Mouse (Mus musculus) limb, embryonic 14.5 days (tissue): ENCODE data around the gene Btf3l4. TPM values are rescaled to one million over a fixed set of nuclear protein-coding genes. Genes with fewer than 3 reads are reported as not detected.
A peak's percentile ranks its signal among the peaks of the same experiment; 100 is the strongest.

Source experiments
- ATAC-seq: fragments of 200-750 bp; cut with Nextera tagmentation; 2 replicates; pipeline ENCODE4 v1.8.0; 2017; ENCODE audit warnings: low read depth, moderate number of reproducible peaks, moderate TSS enrichment; ENCODE audit not compliant: low FRiP score
- DNase-seq: peaks from one replicate; pipeline ENCODE4 v3.0.0-alpha.2; 2015; ENCODE audit warnings: low spot score
- H3K27ac ChIP-seq: fragments of 300-500 bp; sonication (generic); replicated peaks from 2 replicates; pipeline ENCODE4 v1.5.1; 2014; ENCODE audit warnings: low read depth, mild to moderate bottlenecking, low read length, moderate library complexity, mixed read lengths
- H3K27me3 ChIP-seq: fragments of 300-500 bp; sonication (generic); 2 replicates; pipeline ENCODE4 v1.6.1; 2014; ENCODE audit warnings: low read length, mixed read lengths; ENCODE audit not compliant: control insufficient read depth, insufficient read depth
- H3K36me3 ChIP-seq: fragments of 300-500 bp; sonication (generic); 2 replicates; pipeline ENCODE4 v1.6.1; 2014; ENCODE audit warnings: mild to moderate bottlenecking, low read length, moderate library complexity, mixed read lengths; ENCODE audit not compliant: control insufficient read depth, insufficient read depth
- H3K4me1 ChIP-seq: fragments of 300-500 bp; sonication (generic); 2 replicates; pipeline ENCODE4 v1.6.1; 2014; ENCODE audit warnings: antibody characterized with exemption, low read length, mixed read lengths; ENCODE audit not compliant: control insufficient read depth, insufficient read depth
- H3K4me2 ChIP-seq: fragments of 300-500 bp; sonication (generic); replicated peaks from 2 replicates; pipeline ENCODE4 v1.6.1; 2014; ENCODE audit warnings: low read depth, mild to moderate bottlenecking, low read length, moderate library complexity; ENCODE audit not compliant: severe bottlenecking
- H3K4me3 ChIP-seq: fragments of 300-500 bp; sonication (generic); replicated peaks from 2 replicates; pipeline ENCODE4 v1.5.1; 2014; ENCODE audit warnings: low read length
- H3K9ac ChIP-seq: fragments of 300-500 bp; sonication (generic); 2 replicates; pipeline ENCODE4 v1.6.1; 2014; ENCODE audit warnings: mild to moderate bottlenecking, low read depth, low read length, moderate library complexity; ENCODE audit not compliant: severe bottlenecking
- H3K9me3 ChIP-seq: fragments of 300-500 bp; sonication (generic); 2 replicates; pipeline ENCODE4 v1.6.1; 2016; ENCODE audit warnings: low read length; ENCODE audit not compliant: control insufficient read depth
- POLR2A ChIP-seq: fragments of 200-500 bp; IDR thresholded peaks from 2 replicates; pipeline ENCODE4 v1.8.0; 2012; ENCODE audit warnings: inconsistent platforms, mild to moderate bottlenecking, moderate library complexity, borderline replicate concordance; ENCODE audit not compliant: insufficient read depth, insufficient read length; ENCODE audit errors: extremely low read depth
- WGBS: fragments of 180-500 bp; shearing (Covaris S2); extraction: QIAGEN DNeasy Blood & Tissue Kit; methylation state at CpG from one replicate; pipeline ENCODE4 v1.1.7; 2014; 5-methylcytosine and 5-hydroxymethylcytosine counted together
- polyA plus RNA-seq, 2 experiments: library from polyadenylated mRNA; depleted of rRNA in 1 of 2; stranded (reverse) in 1 of 2; unstranded in 1 of 2; fragments of >200 nt; fragmentation: Nextera tagmentation in 1 of 2; extraction: Ambion mirVana in 1 of 2; gene quantifications; 2 replicates each; pipeline versions ENCODE4 v1.2.1 to v1.2.3; 2012 to 2014

Btf3l4 gene
- polyA plus RNA-seq, 2 experiments: 99.9 to 167 TPM

GRCm38 (mm10) chr4:108841920-108842578, 8.6 kb upstream of the Btf3l4 start:
- Histone ChIP-seq H3K9me3 (no peaks in the 10 kb centered on the region), H3K36me3 (peaks cover 5% of the 10 kb centered on the region; the same call in 1 of the 2 replicates), H3K27me3 (no peaks in the 10 kb centered on the region), H3K4me3 (no peak overlapping the region), H3K9ac (no peak overlapping the region), H3K4me1 (no peaks in the 10 kb centered on the region), H3K27ac (no peak overlapping the region), H3K4me2 (no peak overlapping the region)
- ATAC-seq: no peak
- no peak for DNase-seq
- WGBS: 86% methylated on average over 7 of the region's 7 CpGs
- TF ChIP-seq POLR2A: no peak

- no peak overlapping the region for H3K9ac ChIP-seq
- DNase-seq (no peak), ATAC-seq (no peak)
- H3K9me3 ChIP-seq: no peaks in the 10 kb centered on the region
- no peak for TF ChIP-seq POLR2A
- no peaks in the 10 kb centered on the region for H3K27me3 ChIP-seq
- H3K36me3 ChIP-seq: peaks cover 5% of the 10 kb centered on the region; the same call in 1 of the 2 replicates
- 72% methylated on average over 4 of the region's 4 CpGs for WGBS
- H3K4me1 ChIP-seq: peaks cover 8% of the 10 kb centered on the region
- H3K4me3 ChIP-seq: no peak overlapping the region
- H3K4me2 ChIP-seq: no peak overlapping the region
- H3K27ac ChIP-seq: no peak overlapping the region
Observed at GRCm38 (mm10) chr4:108838031-108838430, 4.6 kb upstream of the Btf3l4 start.

- H3K36me3 ChIP-seq: peaks cover 3% of the 10 kb centered on the region; the same call in 1 of the 2 replicates
- H3K9ac ChIP-seq: peak overlapping the region; percentile 99
- ATAC-seq (no peak), DNase-seq (no peak)
- H3K4me3 ChIP-seq: peak overlapping the region; percentile 97
- 49% methylated on average over 3 of the region's 3 CpGs for WGBS
- no peaks in the 10 kb centered on the region for H3K27me3 ChIP-seq
- TF ChIP-seq POLR2A: no peak
- H3K4me2 ChIP-seq: peak overlapping the region; percentile 81
- H3K4me1 ChIP-seq: peaks cover 12% of the 10 kb centered on the region
- no peak overlapping the region for H3K27ac ChIP-seq
- H3K9me3 ChIP-seq: no peaks in the 10 kb centered on the region
Observed at GRCm38 (mm10) chr4:108835496-108835895, 2.1 kb upstream of the Btf3l4 start.

GRCm38 (mm10) chr4:108834971-108835311, 1.5 kb upstream of the Btf3l4 start:
- H3K4me2 ChIP-seq: peak overlapping the region; percentile 81
- H3K9ac ChIP-seq: peak overlapping the region; percentile 99
- TF ChIP-seq POLR2A: no peak
- H3K4me1 ChIP-seq: peaks cover 12% of the 10 kb centered on the region
- H3K27ac ChIP-seq: peak overlapping the region; percentile 97
- peaks cover 4% of the 10 kb centered on the region; the same call in 1 of the 2 replicates for H3K36me3 ChIP-seq
- ATAC-seq: no peak
- WGBS: under 1% methylated on average over 15 of the region's 15 CpGs
- H3K4me3 ChIP-seq: peak overlapping the region; percentile 97
- H3K27me3 ChIP-seq: no peaks in the 10 kb centered on the region
- H3K9me3 ChIP-seq: no peaks in the 10 kb centered on the region
- no peak for DNase-seq

GRCm38 (mm10) chr4:108834115-108834970, 929 bp upstream of the Btf3l4 start, which contains the start of gene Txndc12:
TSS of gene Txndc12 (plus strand) at chr4:108834601.
- no peaks in the 10 kb centered on the region for H3K27me3 ChIP-seq
- DNase-seq (peak; percentile 91), ATAC-seq (peak; percentile 83)
- H3K9me3 ChIP-seq: no peaks in the 10 kb centered on the region
- peak within 1 kb of the TSS; percentile 97 for H3K27ac ChIP-seq
- WGBS: under 1% methylated on average over 34 of the region's 34 CpGs
- H3K4me2 ChIP-seq: peak within 1 kb of the TSS; percentile 81
- peak within 1 kb of the TSS; percentile 97 for H3K4me3 ChIP-seq
- peaks cover 10% of the 10 kb centered on the region; the same call in 1 of the 2 replicates for H3K36me3 ChIP-seq
- H3K9ac ChIP-seq: peak within 1 kb of the TSS; percentile 99
- H3K4me1 ChIP-seq: peaks cover 12% of the 10 kb centered on the region
- peak; percentile 73; the same call in 1 of the 2 replicates for TF ChIP-seq POLR2A
